Mouse (Mus musculus) forebrain, embryonic 16.5 days (tissue): ENCODE results near the gene Mb. TPM values are rescaled to one million over a fixed set of nuclear protein-coding genes. Genes with fewer than 3 reads are reported as not detected.
A peak's percentile ranks its signal among the peaks of the same experiment; 100 is the strongest.

Experiments used
- ATAC-seq: fragments of 200-750 bp; cut with Nextera tagmentation; 2 replicates; pipeline ENCODE4 v1.8.0; 2017; ENCODE audit warnings: mild to moderate bottlenecking, moderate library complexity
- H3K27ac ChIP-seq: fragments of 300-500 bp; sonication (generic); 2 replicates; pipeline ENCODE4 v1.5.1; 2014; ENCODE audit warnings: low read length, control low read depth
- H3K27me3 ChIP-seq: fragments of 300-500 bp; sonication (generic); replicated peaks from 2 replicates; pipeline ENCODE4 v1.6.1; 2014; ENCODE audit warnings: low read length; ENCODE audit not compliant: control insufficient read depth, insufficient read depth
- H3K36me3 ChIP-seq: fragments of 300-500 bp; sonication (generic); 2 replicates; pipeline ENCODE4 v1.6.1; 2014; ENCODE audit not compliant: control insufficient read depth, insufficient read depth
- H3K4me1 ChIP-seq: fragments of 300-500 bp; sonication (generic); replicated peaks from 2 replicates; pipeline ENCODE4 v1.6.1; 2014; ENCODE audit warnings: low read length; ENCODE audit not compliant: control insufficient read depth, insufficient read depth
- H3K4me2 ChIP-seq: fragments of 300-500 bp; sonication (generic); 2 replicates; pipeline ENCODE4 v1.6.1; 2014; ENCODE audit warnings: mild to moderate bottlenecking, low read length, control low read depth
- H3K4me3 ChIP-seq: fragments of 300-500 bp; sonication (generic); replicated peaks from 2 replicates; pipeline ENCODE4 v1.5.1; 2014; ENCODE audit warnings: mild to moderate bottlenecking, low read length, control low read depth
- H3K9ac ChIP-seq: fragments of 300-500 bp; sonication (generic); replicated peaks from 2 replicates; pipeline ENCODE4 v1.6.1; 2014; ENCODE audit warnings: low read depth, low read length, control low read depth
- H3K9me3 ChIP-seq: fragments of 300-500 bp; sonication (generic); 2 replicates; pipeline ENCODE4 v1.6.1; 2016; ENCODE audit warnings: low read length; ENCODE audit not compliant: control insufficient read depth
- WGBS: fragments of 180-500 bp; shearing (Covaris S2); extraction: QIAGEN DNeasy Blood & Tissue Kit; methylation state at CpG from one replicate; pipeline ENCODE4 v1.1.7; 2014; 5-methylcytosine and 5-hydroxymethylcytosine counted together
- polyA plus RNA-seq: library from polyadenylated mRNA; unstranded; fragments of >200 nt; fragmentation: Nextera tagmentation; extraction: Ambion mirVana; gene quantifications from 2 replicates; pipeline ENCODE4 v1.2.1, GENCODE M21; 2015

Gene Mb
- polyA plus RNA-seq, 1 experiment from 2014 or later = not detected

DNA sequence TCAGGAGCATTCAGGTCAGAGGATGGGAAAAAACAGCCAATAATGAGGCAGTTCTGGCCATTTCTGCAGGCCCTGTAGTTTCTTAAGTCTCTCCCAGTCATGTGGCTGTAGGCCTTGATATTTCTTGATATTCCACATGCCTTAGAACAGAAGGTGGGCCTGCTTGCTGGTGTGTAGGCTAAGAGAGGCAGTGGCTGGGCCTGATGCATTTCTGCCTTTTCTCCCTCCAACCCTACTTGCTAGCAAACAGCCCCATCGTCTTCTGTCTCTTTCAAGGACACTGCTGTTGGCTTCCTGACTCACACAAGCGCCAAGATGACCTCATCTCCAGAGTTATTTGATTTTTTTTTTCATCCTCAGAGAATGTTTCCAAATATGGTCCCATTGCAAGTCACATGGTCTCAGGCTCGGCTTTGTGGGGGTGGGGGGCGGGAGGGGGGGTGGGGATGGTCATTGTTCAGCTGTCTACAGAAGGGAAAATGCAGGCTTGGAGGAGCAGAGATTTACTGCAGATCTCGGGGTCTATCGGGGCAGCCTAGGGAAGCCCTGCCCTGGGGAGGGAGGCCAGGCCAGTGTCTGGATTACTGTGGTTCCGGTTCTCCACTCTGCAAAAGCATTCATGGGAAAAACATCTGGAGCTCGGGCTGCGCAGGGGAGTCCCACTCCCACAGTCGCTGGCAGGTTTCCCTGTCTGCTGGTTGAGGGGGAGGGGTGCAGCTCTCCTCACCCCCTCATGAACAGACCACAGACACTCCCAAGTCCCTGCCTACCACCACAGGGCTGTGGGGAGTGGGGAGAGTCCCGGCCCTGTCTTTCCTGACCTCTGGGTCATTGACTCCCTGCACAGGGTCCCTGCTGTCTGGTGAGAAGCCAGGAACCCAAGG is 12.9 kb downstream of the Mb start:
- ATAC-seq = no peak
- Histone ChIP-seq H3K4me3 (no peak overlapping the region), H3K9me3 (no peaks in the 10 kb centered on the region), H3K4me2 (no peak overlapping the region), H3K36me3 (no peaks in the 10 kb centered on the region), H3K27me3 (no peaks in the 10 kb centered on the region), H3K9ac (no peak overlapping the region), H3K4me1 (peaks cover 5% of the 10 kb centered on the region; the same call in 1 of the 2 replicates), H3K27ac (peak overlapping the region; percentile 3; the same call in 1 of the 2 replicates)
- WGBS = 45% methylated on average over 11 of the region's 11 CpGs

DNA sequence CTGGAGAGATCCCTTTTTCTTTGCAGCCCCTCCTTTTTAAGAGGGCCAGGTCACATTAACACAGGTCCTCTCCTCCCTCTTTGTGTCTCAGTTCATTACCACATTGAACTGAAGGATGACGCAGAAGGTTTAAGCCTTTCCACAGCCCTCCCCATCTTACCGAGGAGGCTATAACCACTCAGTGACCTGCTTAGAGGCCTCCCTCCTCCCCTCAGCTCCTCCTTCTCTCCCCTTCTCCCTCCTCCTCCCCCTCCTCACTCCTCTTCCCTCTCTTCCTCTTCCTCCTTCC is 13.5 kb downstream of the Mb start:
- no peak for ATAC-seq
- no peaks in the 10 kb centered on the region for H3K27me3 ChIP-seq
- H3K36me3 ChIP-seq = no peaks in the 10 kb centered on the region
- no peaks in the 10 kb centered on the region for H3K9me3 ChIP-seq
- WGBS = 32% methylated on average over 2 of the region's 2 CpGs
- no peak overlapping the region for H3K4me3 ChIP-seq
- no peak overlapping the region for H3K4me2 ChIP-seq
- H3K9ac ChIP-seq = no peak overlapping the region
- H3K4me1 ChIP-seq = peaks cover 5% of the 10 kb centered on the region; the same call in 1 of the 2 replicates
- H3K27ac ChIP-seq = no peak overlapping the region

DNA sequence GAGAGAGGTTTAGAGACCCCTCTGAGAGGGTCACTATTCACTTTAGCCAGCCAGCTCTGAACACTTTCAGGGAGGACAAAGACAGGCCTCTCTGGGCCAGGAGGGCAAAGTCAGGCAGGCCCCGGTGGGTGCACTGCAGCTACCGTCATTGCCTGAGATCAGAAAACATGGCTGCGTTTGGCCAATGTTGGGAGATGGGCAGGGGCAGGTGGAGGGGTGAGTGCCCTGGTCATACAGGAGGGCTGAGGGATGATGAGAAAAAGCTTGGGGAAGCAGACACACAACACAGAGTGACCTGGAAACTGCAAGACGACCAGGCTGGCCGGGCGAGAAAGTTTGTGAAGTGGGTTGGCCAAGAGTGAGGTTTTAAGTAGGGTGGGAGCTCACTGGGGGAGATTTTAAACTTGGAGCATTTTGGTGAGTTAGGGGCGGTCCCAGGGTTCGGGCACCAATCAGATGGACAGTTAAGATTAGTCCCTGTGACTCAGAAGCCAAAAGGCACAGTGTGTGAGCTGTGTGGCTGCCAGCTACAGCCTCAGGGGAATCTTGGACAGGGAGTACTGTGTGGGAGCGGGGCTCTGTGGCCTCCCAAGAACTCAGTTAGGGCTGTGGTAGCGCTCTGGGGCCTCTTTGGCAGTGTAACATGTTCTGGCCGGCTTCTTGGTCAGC is 14.0 kb downstream of the Mb start:
- Histone ChIP-seq H3K9me3 (no peaks in the 10 kb centered on the region), H3K4me3 (no peak overlapping the region), H3K27ac (no peak overlapping the region), H3K27me3 (no peaks in the 10 kb centered on the region), H3K4me2 (no peak overlapping the region), H3K36me3 (no peaks in the 10 kb centered on the region), H3K4me1 (peaks cover 5% of the 10 kb centered on the region; the same call in 1 of the 2 replicates), H3K9ac (no peak overlapping the region)
- ATAC-seq = no peak
- WGBS = 75% methylated on average over 11 of the region's 11 CpGs

DNA sequence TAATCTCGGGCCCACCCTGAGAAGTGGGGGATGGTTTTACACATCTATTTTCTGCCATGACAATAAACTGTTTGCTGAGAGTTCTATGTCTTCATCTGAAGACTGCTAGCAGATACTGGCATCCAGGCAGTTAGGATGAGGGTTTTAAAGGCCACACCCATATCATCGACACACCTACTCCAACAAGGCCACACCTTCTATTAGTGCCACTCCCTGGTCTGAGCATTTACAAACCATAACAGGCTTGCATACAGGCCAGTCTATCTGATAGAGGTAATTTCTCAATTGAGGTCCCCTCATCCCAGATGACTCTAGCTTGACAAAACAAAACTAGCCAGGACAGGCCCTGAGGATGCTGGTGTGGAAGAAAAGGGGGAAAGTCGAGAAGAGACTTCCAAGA is 14.8 kb downstream of the Mb start:
- H3K4me3 ChIP-seq = no peak overlapping the region
- peaks cover 5% of the 10 kb centered on the region; the same call in 1 of the 2 replicates for H3K4me1 ChIP-seq
- H3K27me3 ChIP-seq = no peaks in the 10 kb centered on the region
- no peaks in the 10 kb centered on the region for H3K9me3 ChIP-seq
- no peak overlapping the region for H3K9ac ChIP-seq
- no peak overlapping the region for H3K27ac ChIP-seq
- no peak overlapping the region for H3K4me2 ChIP-seq
- no peaks in the 10 kb centered on the region for H3K36me3 ChIP-seq
- ATAC-seq = no peak
- WGBS = 91% methylated on average over 3 of the region's 3 CpGs

DNA sequence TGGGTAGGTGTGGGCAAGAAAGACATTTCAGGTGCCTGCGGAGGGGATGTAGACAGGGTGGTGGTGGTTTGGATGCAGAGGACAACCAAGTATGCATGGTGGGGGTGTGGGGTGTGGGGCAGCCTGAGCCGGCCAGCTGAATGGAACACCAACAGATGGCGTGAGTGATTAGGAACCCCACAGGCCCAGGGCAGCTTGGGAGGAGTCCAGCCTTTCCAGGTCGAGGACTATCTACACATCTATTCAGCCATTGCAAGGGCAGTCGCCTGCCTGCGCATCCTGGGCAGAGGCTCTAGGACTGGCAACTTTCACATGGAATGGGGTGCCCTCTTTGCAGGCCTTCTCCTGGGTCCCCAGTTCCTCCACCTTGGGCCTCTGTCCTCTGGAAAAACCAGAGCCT is 15.9 kb downstream of the Mb start:
- Histone ChIP-seq H3K4me1 (peaks cover 5% of the 10 kb centered on the region; the same call in 1 of the 2 replicates), H3K36me3 (no peaks in the 10 kb centered on the region), H3K4me3 (no peak overlapping the region), H3K9ac (no peak overlapping the region), H3K9me3 (no peaks in the 10 kb centered on the region), H3K27ac (no peak overlapping the region), H3K27me3 (no peaks in the 10 kb centered on the region), H3K4me2 (no peak overlapping the region)
- WGBS = 74% methylated on average over 6 of the region's 6 CpGs
- no peak for ATAC-seq

DNA sequence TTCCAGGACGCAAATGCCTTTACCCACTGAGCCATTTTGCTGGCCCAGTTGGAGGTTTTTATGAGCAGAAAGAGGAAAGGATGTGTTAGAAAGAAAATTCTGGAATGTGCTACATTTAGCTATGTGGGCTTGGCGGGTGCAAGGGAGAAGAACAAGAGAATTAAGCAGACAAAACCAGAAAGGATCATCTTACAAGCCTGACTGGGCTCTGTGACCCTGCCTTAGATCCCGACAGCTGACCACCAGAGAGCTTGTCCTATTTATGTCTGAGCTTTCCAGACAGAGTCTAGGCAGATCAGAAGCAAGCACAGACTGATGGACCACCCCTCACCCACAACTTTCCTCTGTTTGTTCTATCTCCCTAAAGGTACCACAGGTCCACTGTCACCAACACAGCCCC is 19.2 kb downstream of the Mb start:
- H3K36me3 ChIP-seq = no peaks in the 10 kb centered on the region
- peaks cover under 1% of the 10 kb centered on the region for H3K4me1 ChIP-seq
- H3K9me3 ChIP-seq = no peaks in the 10 kb centered on the region
- H3K9ac ChIP-seq = no peak overlapping the region
- ATAC-seq = no peak
- no peak overlapping the region for H3K4me3 ChIP-seq
- H3K27ac ChIP-seq = no peak overlapping the region
- no peak overlapping the region for H3K4me2 ChIP-seq
- WGBS = 46% methylated on average over 3 of the region's 3 CpGs
- H3K27me3 ChIP-seq = no peaks in the 10 kb centered on the region

DNA sequence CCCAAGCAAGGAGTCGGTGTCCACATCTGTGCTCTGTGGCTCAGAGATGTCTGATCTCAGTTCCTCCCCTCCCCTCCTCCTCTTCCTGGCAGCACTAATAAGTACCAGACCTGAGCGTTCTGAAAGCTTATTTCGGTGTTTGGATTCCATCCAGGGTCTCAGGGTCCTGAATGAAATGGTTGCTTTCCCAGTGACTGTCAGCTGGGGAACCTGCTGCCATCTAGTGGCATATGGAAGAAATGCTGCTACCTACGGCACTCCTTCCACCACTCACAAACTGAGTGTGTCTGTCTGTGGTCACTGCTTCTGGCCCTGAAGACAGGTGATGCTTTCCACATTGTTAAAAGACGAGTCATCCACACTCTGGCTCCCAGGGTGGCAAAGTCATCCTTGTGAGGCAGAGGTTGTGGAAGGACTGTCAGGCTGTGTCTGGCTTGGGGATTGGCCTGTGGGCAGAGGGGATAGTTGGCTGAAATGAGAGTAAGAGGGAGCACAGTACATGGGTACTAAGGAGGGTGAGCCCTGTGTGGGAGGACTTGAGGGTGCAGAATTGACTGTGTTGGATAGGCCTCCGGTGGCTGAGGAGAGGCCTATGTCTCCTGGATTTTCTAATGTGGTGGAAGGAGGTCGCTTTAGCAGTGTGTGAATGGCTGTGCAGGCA is 21.0 kb downstream of the Mb start:
- H3K9ac ChIP-seq = no peak overlapping the region
- peak; percentile 69 for ATAC-seq
- H3K27ac ChIP-seq = no peak overlapping the region
- 24% methylated on average over 7 of the region's 7 CpGs for WGBS
- no peaks in the 10 kb centered on the region for H3K27me3 ChIP-seq
- H3K36me3 ChIP-seq = no peaks in the 10 kb centered on the region
- H3K4me2 ChIP-seq = no peak overlapping the region
- H3K4me1 ChIP-seq = peaks cover 6% of the 10 kb centered on the region
- H3K9me3 ChIP-seq = no peaks in the 10 kb centered on the region
- no peak overlapping the region for H3K4me3 ChIP-seq

DNA sequence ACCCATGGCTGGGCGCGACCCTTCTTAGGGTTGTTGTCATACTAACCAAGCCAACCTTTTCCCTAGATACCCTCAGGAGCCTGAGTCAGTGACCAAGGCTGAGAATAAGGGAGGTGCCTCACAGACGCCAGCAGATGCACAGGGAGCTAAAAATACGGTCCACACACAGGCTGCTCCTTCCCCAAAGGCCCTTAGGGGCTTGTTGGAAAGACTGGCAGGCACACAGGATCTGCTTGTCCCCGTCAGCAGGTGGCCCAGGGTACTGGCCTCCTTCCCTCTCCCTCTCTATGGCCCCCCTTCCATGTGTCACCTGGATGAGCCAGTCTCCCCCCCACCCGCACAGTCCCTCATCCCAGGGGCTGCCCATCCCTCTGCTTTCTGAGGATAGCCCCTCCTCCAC is 22.8 kb downstream of the Mb start:
- H3K4me3 ChIP-seq = no peak overlapping the region
- no peaks in the 10 kb centered on the region for H3K27me3 ChIP-seq
- no peak overlapping the region for H3K27ac ChIP-seq
- no peak for ATAC-seq
- no peak overlapping the region for H3K9ac ChIP-seq
- no peaks in the 10 kb centered on the region for H3K9me3 ChIP-seq
- H3K4me2 ChIP-seq = no peak overlapping the region
- no peaks in the 10 kb centered on the region for H3K36me3 ChIP-seq
- peaks cover 6% of the 10 kb centered on the region for H3K4me1 ChIP-seq
- WGBS = 82% methylated on average over 6 of the region's 6 CpGs

DNA sequence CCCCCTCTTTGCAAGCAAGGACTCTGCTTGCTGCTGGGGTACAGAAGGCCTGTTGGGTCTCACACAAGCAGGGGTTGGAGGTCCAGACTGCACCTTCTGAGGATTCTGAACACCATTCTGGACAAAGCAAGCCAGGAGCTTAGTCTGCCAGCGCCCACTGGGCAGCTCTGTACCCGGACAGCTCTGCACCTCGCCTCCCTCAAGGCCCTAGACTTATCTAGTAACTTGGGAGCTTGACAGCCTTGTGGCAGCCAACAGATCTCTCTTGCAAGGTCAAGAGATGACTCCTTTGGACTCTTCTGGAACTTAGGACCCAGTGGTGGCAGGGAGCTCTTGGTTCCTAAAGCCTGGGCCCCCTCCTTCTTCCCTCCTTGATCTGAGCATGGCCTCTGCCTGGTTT is 23.4 kb downstream of the Mb start:
- ATAC-seq = no peak
- H3K9ac ChIP-seq = no peak overlapping the region
- H3K36me3 ChIP-seq = no peaks in the 10 kb centered on the region
- H3K27me3 ChIP-seq = no peaks in the 10 kb centered on the region
- H3K4me2 ChIP-seq = no peak overlapping the region
- H3K4me1 ChIP-seq = peaks cover 6% of the 10 kb centered on the region
- no peak overlapping the region for H3K27ac ChIP-seq
- 91% methylated on average over 3 of the region's 3 CpGs for WGBS
- H3K4me3 ChIP-seq = no peak overlapping the region
- H3K9me3 ChIP-seq = no peaks in the 10 kb centered on the region
